Mouse (Mus musculus) adrenal gland, postnatal 14 days (tissue): ENCODE data around the gene Arpp19. TPM values are rescaled to one million over a fixed set of nuclear protein-coding genes. Genes with fewer than 3 reads are reported as not detected.

Experiments used
- DNase-seq: peaks from one replicate; pipeline ENCODE4 v3.0.0; 2021; ENCODE audit warnings: mixed read lengths
- long read RNA-seq, 2 experiments: library from polyadenylated mRNA; stranded (forward); transcript quantifications; one replicate each; pipeline ENCODE4 v2.0.0; 2021
- total RNA-seq: library from RNA; stranded (reverse); gene quantifications from 2 replicates; pipeline ENCODE4 v1.2.3, GENCODE M21; 2021

The Arpp19 gene
- 319 and 329 TPM in 2 replicates for total RNA-seq
- long read RNA-seq, experiment 1, full-length matches to known transcripts: 245 of 254 reads
- long read RNA-seq, experiment 1, partial matches to known transcripts: 1 of 254 reads
- long read RNA-seq, experiment 1, other reads (novel, unspliced or antisense): 8 of 254 reads
- long read RNA-seq, experiment 2, full-length matches to known transcripts: 279 of 284 reads
- long read RNA-seq, experiment 2, partial matches to known transcripts: 2 of 284 reads
- long read RNA-seq, experiment 2, other reads (novel, unspliced or antisense): 3 of 284 reads

- peak; percentile 93 for DNase-seq
Measured at GRCm38 (mm10) chr9:75037451-75038356, at the start of gene Arpp19. Gene Arpp19 (plus strand): TSS chr9:75037614.

DNA sequence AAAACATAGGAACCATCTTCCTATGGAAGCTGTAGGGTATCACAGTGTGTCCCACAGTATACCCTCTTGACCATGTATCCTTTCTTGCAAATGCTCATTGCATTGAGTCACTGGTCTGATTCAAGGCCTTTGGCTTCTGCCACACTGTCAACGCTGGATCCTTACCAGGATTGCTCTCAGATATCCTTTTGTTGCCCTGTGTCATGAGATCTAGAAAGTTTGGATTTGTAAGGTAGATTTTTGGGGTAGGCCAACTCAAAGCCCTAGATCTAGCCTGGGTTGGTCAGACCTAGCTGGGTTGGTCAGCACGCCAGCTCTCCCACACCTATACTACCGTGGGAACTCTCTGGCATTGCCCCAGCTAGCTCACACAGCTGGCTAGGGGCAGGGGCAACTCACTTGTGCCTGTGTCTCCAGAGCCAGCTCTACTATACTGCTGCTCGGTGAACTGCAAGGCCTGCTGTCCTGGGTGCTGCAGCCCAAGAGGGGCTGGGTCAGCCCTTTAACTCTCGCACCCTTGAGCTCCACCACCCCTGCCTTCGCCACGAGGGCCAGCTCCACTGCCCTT lies 48.4 kb upstream of the Arpp19 start:
- DNase-seq: peak; percentile 46

GRCm38 (mm10) chr9:74989990-74990389 lies 47.4 kb upstream of the Arpp19 start:
- DNase-seq: no peak

DNA sequence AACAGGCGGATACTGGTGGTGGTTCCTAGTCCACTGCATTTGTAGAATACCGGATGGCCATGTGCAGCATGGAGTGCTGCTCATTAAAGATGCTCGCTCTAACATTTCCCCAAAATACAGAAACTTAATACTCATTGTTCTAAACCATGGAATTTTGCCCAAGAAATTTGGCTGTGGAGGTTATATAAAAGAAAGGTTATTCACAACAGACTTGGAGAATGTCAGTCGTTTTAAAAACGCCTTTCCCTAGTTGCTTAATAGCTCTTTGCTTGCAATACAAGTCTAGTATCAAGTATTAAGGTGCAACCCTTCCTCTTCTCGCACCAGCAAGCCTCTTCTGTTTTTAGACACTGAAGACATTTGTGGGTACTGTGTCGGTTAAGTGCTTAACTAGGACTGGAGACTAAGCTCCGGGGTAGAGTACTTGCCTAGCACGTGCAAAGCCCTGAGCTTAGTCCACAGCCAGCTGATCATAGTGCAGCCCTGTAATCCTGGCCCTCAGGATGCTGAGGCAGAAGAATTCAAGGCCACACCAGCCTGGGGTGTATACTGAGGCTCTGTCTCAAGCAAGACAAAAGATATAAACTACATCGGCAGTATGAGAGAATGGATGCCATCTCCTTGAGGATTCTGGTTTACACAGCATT lies 42.7 kb upstream of the Arpp19 start:
- DNase-seq: no peak

DNA sequence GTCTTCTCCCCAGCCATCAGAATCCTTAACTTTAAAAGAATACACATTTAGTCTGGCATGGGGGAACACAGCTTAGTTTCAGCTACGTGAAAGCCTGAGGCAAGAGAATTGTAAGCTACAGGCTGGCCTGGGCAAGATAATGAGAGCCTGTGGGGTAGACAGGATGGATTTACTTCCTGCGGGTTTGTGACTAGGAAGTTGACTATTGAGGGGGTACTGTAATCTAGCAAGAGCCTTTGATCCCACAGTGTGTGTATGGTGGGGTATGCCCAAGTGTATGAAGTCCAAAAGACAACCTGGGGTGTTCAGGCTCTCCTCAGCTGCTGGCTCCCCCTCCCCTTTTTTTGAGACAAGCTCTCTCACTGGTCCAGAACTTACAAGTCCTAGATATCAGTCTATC lies 41.1 kb upstream of the Arpp19 start:
- no peak for DNase-seq

- no peak for DNase-seq
Measured at GRCm38 (mm10) chr9:74997976-74998375, 39.4 kb upstream of the Arpp19 start.

GRCm38 (mm10) chr9:75001006-75001405 lies 36.4 kb upstream of the Arpp19 start:
- DNase-seq: peak; percentile 70

- DNase-seq: peak; percentile 65
Measured at GRCm38 (mm10) chr9:75001611-75002204, 35.7 kb upstream of the Arpp19 start.

DNA sequence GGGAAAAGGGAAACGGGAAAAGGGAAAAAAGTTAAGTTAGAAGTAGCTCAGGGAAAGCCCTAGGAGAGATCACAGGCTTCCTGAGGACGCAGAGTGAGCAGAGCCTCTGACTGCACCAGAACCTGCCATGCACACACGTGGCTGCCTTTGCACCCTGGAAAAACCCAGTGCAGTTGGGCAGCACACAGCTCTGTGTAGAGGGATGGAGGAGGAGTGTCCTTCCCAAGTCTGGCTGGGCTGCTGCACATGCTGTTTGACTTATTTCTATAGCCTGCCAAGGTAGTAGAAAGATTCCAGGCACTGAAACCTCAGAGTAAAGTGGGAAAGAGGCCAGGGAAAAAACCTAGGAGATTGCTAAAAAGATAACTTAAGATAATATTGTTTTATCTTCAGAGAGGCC lies 35.2 kb upstream of the Arpp19 start:
- DNase-seq: peak; percentile 58

GRCm38 (mm10) chr9:75004203-75004602 lies 33.2 kb upstream of the Arpp19 start:
- DNase-seq: peak; percentile 77

DNA sequence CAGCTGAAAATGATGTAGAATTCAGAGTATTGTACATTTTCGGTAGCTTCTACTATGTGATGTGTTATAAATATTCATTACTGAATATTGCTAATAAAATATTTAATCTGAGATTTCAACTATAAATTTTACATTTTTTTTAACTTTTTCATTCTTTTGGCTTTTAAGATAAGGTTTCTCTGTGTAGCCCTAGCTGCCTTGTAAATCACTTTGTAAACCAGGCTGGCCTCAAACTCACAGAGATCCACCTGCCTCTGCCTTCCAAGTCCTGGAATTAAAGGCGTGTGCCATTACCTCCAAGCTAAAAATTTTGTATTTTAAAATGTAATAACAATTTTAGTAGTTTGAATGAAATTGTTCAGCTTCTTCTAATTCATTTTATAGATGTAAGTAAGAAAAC lies 20.8 kb upstream of the Arpp19 start:
- no peak for DNase-seq

DNA sequence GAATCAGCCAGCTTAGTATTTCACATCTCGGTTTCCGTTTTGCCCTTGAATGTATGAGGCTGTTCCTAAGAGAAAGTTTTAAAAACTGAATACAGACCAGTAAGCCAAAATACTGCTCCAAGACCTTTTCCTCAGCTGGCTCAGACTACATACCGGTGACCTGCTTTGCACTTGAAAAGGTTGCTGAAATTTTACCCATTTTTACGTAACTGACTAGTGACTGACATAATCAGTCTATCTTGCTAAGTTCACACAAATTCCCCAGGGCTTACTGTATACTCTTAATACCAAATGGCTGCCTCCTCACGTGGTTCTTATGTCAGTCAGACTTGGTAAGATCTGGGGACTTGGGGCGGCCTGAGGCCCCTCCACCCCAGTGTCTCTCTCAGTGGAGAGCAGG lies 18.2 kb upstream of the Arpp19 start:
- no peak for DNase-seq

DNA sequence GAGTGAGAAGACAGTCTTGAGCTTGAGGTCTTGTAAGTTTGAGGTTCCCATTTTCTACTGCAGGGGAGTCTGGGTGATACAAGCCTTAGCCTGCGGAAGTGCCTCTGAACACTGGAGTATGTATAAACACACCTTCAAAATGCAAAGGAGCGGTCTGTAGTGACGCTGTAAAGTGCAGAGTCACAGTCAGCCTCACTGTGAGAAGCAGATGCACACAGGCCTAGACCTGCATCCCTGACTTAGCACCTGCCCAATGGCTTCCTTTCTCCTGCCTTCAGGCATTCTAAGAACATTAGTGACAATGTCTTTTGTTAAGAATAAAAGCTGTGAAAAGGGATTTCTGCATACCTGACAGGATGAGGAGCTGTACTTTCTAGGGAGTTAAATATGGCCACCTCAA lies 17.8 kb upstream of the Arpp19 start:
- DNase-seq: no peak

DNA sequence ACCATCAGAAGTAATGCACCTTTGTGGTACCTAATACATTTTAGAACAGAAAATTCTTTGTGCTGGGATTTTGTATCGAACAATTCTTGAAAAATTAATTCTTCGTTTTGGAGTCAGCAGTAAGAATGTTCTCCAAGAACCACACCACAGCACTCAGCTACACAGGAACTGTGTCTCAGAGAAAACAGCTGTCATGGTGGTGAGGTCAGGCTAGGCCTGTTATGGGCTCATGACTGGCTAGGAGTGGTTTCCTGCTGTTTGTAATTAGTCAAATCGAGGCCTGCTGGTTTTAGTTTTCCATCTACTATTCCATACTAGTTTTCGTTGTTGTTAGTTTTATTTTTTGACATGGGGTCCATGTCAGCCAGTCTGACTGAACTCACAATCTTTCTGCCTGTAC lies 16.9 kb upstream of the Arpp19 start:
- no peak for DNase-seq

DNA sequence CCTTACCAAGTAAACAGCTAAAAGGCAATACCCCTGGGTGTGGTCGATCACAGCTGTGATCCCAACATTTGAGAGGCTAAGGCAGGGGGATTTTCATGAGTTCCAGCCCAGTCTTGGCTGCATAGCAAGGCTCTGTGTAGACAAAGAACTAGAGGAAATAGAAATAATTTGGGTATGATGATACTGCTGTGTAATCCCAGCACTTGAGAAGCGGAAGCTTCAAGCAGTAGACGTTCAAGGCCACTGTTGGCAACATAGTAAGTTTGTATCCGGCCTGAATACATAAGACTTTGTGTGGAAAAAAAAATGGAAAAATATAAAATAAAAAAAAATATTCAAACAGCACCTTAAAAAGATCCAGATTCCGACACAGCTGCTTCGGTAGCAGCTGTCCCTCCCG lies 14.9 kb upstream of the Arpp19 start:
- no peak for DNase-seq

DNA sequence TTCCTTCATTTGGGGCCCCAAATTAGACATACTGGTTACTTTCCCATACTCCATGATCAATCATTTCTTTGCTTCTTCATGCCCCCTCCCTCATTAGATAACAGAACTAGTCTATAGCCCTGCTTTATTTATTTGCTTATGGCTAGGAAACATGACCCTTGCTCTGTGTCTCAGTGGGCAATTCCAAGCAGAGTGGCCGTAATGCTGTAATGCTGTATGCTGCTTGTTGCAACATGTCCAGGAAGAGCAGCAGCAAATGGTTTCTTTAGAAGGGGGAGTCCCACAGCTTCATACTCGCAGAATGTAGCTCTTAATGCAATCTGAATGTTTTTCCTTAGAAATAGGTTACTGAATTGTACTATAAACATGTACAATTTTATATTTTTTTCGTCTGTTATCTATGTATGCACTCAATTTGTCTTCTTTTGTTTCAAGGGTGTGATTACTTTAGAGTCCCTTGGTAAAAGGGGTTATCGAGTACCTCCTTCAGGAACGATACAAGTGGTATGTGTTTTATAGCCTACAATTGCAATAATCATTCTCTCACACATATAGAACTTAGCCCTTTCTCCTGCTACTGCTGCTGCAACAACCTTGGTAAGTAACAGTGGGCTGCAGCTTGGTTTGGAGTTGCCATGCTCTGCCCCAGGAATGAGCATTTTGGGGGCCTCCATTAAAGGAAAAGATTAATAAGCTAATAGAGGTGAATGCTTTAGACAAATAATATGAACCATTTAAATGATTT lies 14.1 kb upstream of the Arpp19 start:
- no peak for DNase-seq

DNA sequence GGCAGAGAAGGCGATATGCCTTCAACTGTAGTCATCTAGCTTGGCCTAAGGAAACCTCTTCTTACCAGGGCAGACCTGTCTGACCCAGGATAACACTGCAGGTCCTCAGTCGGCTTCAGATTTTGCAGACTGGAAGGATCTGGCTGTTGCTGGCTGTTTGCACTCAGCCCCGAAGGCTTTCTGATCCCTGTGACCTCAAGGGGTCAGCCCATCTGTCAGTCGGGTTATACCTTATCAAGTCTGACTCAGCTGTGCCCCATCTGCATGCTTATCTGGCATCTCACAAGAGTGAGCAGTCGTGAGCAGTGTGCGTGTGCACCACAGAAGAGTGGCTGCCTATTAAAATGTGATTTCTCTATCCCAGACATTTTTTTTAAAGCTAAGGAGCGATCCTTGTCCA lies 13.3 kb upstream of the Arpp19 start:
- no peak for DNase-seq

DNA sequence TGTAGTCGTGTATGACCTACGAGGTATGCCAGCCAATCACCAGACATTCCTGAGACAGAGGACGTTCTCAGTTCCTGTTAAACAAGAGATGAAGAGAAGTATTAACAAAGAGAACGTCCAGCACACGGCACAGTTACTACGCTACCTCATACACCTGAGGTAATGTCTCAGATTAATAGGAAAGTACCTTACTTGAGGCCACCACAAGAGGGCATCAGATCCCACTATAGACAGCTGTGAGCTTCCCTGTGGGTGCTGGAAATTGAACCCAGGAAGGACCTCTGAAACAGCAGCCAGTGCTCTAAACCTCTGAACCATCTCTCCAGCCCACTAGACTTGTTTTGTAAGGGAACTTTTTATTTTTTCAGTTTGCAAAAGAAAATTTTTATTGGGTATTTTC lies 11.7 kb upstream of the Arpp19 start:
- DNase-seq: no peak

GRCm38 (mm10) chr9:75032408-75032807 lies 5.0 kb upstream of the Arpp19 start:
- peak; percentile 46 for DNase-seq

GRCm38 (mm10) chr9:75033141-75033540 lies 4.3 kb upstream of the Arpp19 start:
- DNase-seq: no peak

DNA sequence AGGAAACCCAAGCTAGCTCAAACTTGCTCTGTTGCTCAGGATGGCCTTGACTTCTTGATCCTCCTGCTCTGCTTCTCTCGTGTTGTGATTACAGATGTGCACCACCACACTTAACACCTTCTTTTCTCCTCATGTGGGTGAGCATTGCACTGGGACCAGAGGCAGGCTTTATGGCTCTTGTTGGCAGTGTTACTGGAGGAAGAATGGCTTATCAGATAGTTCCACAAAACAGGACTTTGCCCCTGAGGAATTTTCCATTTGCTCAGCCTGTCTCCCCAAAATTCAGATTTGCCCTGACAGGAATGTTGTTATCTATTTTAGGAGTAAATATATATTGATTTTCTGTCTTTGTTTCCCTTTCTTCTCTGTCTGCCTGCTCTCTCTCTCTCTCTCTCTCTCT lies 2.7 kb upstream of the Arpp19 start:
- DNase-seq: no peak

GRCm38 (mm10) chr9:75035944-75036343 lies 1.5 kb upstream of the Arpp19 start:
- no peak for DNase-seq
